Mouse (Mus musculus): ENCODE data around the gene Manf.

DNA sequence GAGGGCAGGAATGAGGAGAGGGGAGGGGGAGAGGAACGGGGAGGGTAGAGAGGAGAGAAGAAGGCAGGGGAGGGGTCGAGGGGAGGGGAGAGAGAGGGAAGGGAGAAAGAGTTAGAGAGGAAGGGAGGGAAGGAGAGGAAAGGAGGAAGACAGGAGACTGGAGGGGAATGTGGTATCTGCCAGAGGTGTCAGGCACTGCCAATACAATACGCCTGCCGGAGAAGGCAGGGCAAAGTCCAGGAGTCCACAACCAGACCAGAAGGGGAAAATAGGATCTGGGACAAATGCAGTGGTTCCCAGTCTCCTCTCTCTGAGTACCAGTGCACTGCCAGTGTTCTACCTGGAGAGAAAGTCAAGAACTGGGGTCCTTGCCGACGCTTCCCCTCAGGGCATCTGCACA lies 100.9 kb downstream of the Manf start:
- TF ChIP-seq CTCF (IDR thresholded peaks at IDR 0.05; ENCODE audit: insufficient read depth, low read depth, low read length): no peak
- no peak for TF ChIP-seq POLR2A (IDR thresholded peaks at IDR 0.05; ENCODE audit: insufficient read depth, low read depth, low read length)

Data from olfactory bulb, adult 2 months (tissue).